Mouse (Mus musculus) liver, embryonic 11.5 days (tissue): ENCODE results near the gene Cdk15. TPM values are rescaled to one million over a fixed set of nuclear protein-coding genes. Genes with fewer than 3 reads are reported as not detected.

Experiments
- ATAC-seq: fragments of 200-750 bp; cut with Nextera tagmentation; replicated peaks from 2 replicates; pipeline ENCODE4 v1.8.0; 2017; ENCODE audit warnings: moderate number of reproducible peaks, mild to moderate bottlenecking, moderate TSS enrichment, moderate library complexity; ENCODE audit not compliant: low FRiP score
- DNase-seq: peaks from one replicate; pipeline ENCODE4 v3.0.0-alpha.2; 2017; ENCODE audit warnings: low spot score
- H3K27ac ChIP-seq: fragments of 300-500 bp; sonication (generic); 2 replicates; pipeline ENCODE4 v1.5.1; 2014; ENCODE audit warnings: mild to moderate bottlenecking, low read depth, low read length, control low read depth
- H3K27me3 ChIP-seq: fragments of 300-500 bp; sonication (generic); replicated peaks from 2 replicates; pipeline ENCODE4 v1.6.1; 2014; ENCODE audit warnings: low read length, mixed read lengths; ENCODE audit not compliant: control insufficient read depth, insufficient read depth
- H3K36me3 ChIP-seq: fragments of 300-500 bp; sonication (generic); 2 replicates; pipeline ENCODE4 v1.6.1; 2014; ENCODE audit warnings: mild to moderate bottlenecking, low read length, moderate library complexity, mixed read lengths; ENCODE audit not compliant: control insufficient read depth, insufficient read depth
- H3K4me1 ChIP-seq: fragments of 300-500 bp; sonication (generic); replicated peaks from 2 replicates; pipeline ENCODE4 v1.6.1; 2014; ENCODE audit warnings: low read length, mixed read lengths; ENCODE audit not compliant: control insufficient read depth, insufficient read depth
- H3K4me2 ChIP-seq: fragments of 300-500 bp; sonication (generic); 2 replicates; pipeline ENCODE4 v1.6.1; 2014; ENCODE audit warnings: mild to moderate bottlenecking, control low read depth, moderate library complexity
- H3K4me3 ChIP-seq: fragments of 300-500 bp; sonication (generic); 2 replicates; pipeline ENCODE4 v1.5.1; 2014; ENCODE audit warnings: low read depth, low read length, control low read depth
- H3K9ac ChIP-seq: fragments of 300-500 bp; sonication (generic); 2 replicates; pipeline ENCODE4 v1.6.1; 2014; ENCODE audit warnings: low read depth, low read length, control low read depth
- H3K9me3 ChIP-seq: fragments of 300-500 bp; sonication (generic); 2 replicates; pipeline ENCODE4 v1.6.1; 2016; ENCODE audit warnings: low read length, inconsistent platforms, mixed read lengths; ENCODE audit not compliant: control insufficient read depth
- WGBS: fragments of 180-500 bp; shearing (Covaris S2); extraction: QIAGEN DNeasy Blood & Tissue Kit; methylation state at CpG from one replicate; pipeline ENCODE4 v1.1.7; 2014; 5-methylcytosine and 5-hydroxymethylcytosine counted together
- polyA plus RNA-seq: library from polyadenylated mRNA; unstranded; fragments of >200 nt; fragmentation: Nextera tagmentation; extraction: Ambion mirVana; gene quantifications from 2 replicates; pipeline ENCODE4 v1.2.1, GENCODE M21; 2014

The Cdk15 gene
- polyA plus RNA-seq, 1 experiment from 2014 or later = 0.21 TPM

GRCm38 (mm10) chr1:59291652-59292051 lies 34.9 kb downstream of the Cdk15 start:
- ATAC-seq (no peak), DNase-seq (no peak)
- Histone ChIP-seq H3K4me3 (no peak overlapping the region), H3K27me3 (no peaks in the 10 kb centered on the region), H3K36me3 (no peaks in the 10 kb centered on the region), H3K9ac (no peak overlapping the region), H3K27ac (no peak overlapping the region), H3K9me3 (no peaks in the 10 kb centered on the region), H3K4me1 (no peaks in the 10 kb centered on the region), H3K4me2 (no peak overlapping the region)
- WGBS = 47% methylated on average over 2 of the region's 2 CpGs

GRCm38 (mm10) chr1:59295769-59296168 lies 39.1 kb downstream of the Cdk15 start:
- Histone ChIP-seq H3K27ac (no peak overlapping the region), H3K4me3 (no peak overlapping the region), H3K36me3 (no peaks in the 10 kb centered on the region), H3K9ac (no peak overlapping the region), H3K9me3 (no peaks in the 10 kb centered on the region), H3K4me1 (no peaks in the 10 kb centered on the region), H3K27me3 (no peaks in the 10 kb centered on the region), H3K4me2 (no peak overlapping the region)
- DNase-seq = no peak
- 60% methylated on average over 1 of the region's 1 CpGs for WGBS
- ATAC-seq = no peak

GRCm38 (mm10) chr1:59297167-59297566 lies 40.5 kb downstream of the Cdk15 start:
- Histone ChIP-seq H3K9me3 (no peaks in the 10 kb centered on the region), H3K4me3 (no peak overlapping the region), H3K9ac (no peak overlapping the region), H3K4me1 (no peaks in the 10 kb centered on the region), H3K36me3 (no peaks in the 10 kb centered on the region), H3K27ac (no peak overlapping the region), H3K27me3 (no peaks in the 10 kb centered on the region), H3K4me2 (no peak overlapping the region)
- DNase-seq (no peak), ATAC-seq (no peak)
- 65% methylated on average over 3 of the region's 3 CpGs for WGBS

GRCm38 (mm10) chr1:59298491-59299090 lies 41.9 kb downstream of the Cdk15 start:
- Histone ChIP-seq H3K4me2 (no peak overlapping the region), H3K27me3 (no peaks in the 10 kb centered on the region), H3K9me3 (no peaks in the 10 kb centered on the region), H3K4me1 (no peaks in the 10 kb centered on the region), H3K4me3 (no peak overlapping the region), H3K9ac (no peak overlapping the region), H3K36me3 (no peaks in the 10 kb centered on the region), H3K27ac (no peak overlapping the region)
- 53% methylated on average over 9 of the region's 9 CpGs for WGBS
- no peak for DNase-seq
- ATAC-seq = no peak

- ATAC-seq = no peak
- no peak overlapping the region for H3K4me3 ChIP-seq
- H3K9ac ChIP-seq = no peak overlapping the region
- no peaks in the 10 kb centered on the region for H3K36me3 ChIP-seq
- no peak overlapping the region for H3K4me2 ChIP-seq
- H3K9me3 ChIP-seq = no peaks in the 10 kb centered on the region
- H3K4me1 ChIP-seq = no peaks in the 10 kb centered on the region
- no peaks in the 10 kb centered on the region for H3K27me3 ChIP-seq
- 72% methylated on average over 5 of the region's 5 CpGs for WGBS
- DNase-seq = no peak
- no peak overlapping the region for H3K27ac ChIP-seq
These were observed 50.6 kb downstream of the Cdk15 start for GRCm38 (mm10) chr1:59307310-59307709.

- Histone ChIP-seq H3K4me1 (peaks cover 5% of the 10 kb centered on the region), H3K4me3 (no peak overlapping the region), H3K4me2 (no peak overlapping the region), H3K36me3 (no peaks in the 10 kb centered on the region), H3K27me3 (no peaks in the 10 kb centered on the region), H3K9ac (no peak overlapping the region), H3K9me3 (no peaks in the 10 kb centered on the region), H3K27ac (no peak overlapping the region)
- DNase-seq (no peak), ATAC-seq (no peak)
- 66% methylated on average over 5 of the region's 5 CpGs for WGBS
These were observed 54.7 kb downstream of the Cdk15 start for GRCm38 (mm10) chr1:59311292-59311885.

GRCm38 (mm10) chr1:59312187-59313153 lies 55.8 kb downstream of the Cdk15 start:
- 71% methylated on average over 10 of the region's 10 CpGs for WGBS
- H3K4me1 ChIP-seq = peaks cover 6% of the 10 kb centered on the region
- no peak overlapping the region for H3K4me2 ChIP-seq
- H3K27ac ChIP-seq = no peak overlapping the region
- H3K4me3 ChIP-seq = no peak overlapping the region
- no peaks in the 10 kb centered on the region for H3K9me3 ChIP-seq
- no peak for DNase-seq
- ATAC-seq = no peak
- no peaks in the 10 kb centered on the region for H3K36me3 ChIP-seq
- no peaks in the 10 kb centered on the region for H3K27me3 ChIP-seq
- no peak overlapping the region for H3K9ac ChIP-seq

GRCm38 (mm10) chr1:59313154-59313940 lies 56.6 kb downstream of the Cdk15 start:
- WGBS = 68% methylated on average over 8 of the region's 8 CpGs
- Histone ChIP-seq H3K4me2 (no peak overlapping the region), H3K27me3 (no peaks in the 10 kb centered on the region), H3K9ac (no peak overlapping the region), H3K36me3 (no peaks in the 10 kb centered on the region), H3K4me1 (peaks cover 6% of the 10 kb centered on the region), H3K27ac (no peak overlapping the region), H3K4me3 (no peak overlapping the region), H3K9me3 (no peaks in the 10 kb centered on the region)
- DNase-seq = no peak
- ATAC-seq = no peak
